Mouse (Mus musculus): ENCODE data around the gene Mfap1a.

DNA sequence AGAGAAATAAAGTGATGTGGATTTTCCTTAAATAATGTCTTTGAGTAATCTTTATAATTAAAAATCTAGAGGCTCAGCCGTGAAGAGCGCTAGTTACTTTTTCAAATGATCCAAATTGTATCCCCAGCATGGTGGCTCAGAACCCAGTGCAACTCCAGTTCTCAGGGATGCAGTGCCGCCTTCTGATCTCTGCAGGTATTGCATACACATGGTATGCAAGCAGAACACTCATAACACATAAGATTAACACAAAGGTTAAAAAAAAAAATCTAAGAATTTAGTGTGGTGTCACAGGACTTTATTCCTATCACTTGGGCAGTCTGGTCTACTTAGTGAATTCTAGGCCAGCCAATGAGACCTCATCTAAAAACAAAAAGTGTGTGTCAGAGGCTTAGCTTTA, 38.4 kb upstream of the Mfap1a start:
- no peak for TF ChIP-seq EP300 (IDR thresholded peaks at IDR 0.05; ENCODE audit: low read depth)
- peak; percentile 29; the same call in 1 of the 2 replicates for TF ChIP-seq CTCF (IDR thresholded peaks at IDR 0.05; ENCODE audit: low read depth)

Data from liver, postnatal 0 days (tissue).